In the genomic region with DNA sequence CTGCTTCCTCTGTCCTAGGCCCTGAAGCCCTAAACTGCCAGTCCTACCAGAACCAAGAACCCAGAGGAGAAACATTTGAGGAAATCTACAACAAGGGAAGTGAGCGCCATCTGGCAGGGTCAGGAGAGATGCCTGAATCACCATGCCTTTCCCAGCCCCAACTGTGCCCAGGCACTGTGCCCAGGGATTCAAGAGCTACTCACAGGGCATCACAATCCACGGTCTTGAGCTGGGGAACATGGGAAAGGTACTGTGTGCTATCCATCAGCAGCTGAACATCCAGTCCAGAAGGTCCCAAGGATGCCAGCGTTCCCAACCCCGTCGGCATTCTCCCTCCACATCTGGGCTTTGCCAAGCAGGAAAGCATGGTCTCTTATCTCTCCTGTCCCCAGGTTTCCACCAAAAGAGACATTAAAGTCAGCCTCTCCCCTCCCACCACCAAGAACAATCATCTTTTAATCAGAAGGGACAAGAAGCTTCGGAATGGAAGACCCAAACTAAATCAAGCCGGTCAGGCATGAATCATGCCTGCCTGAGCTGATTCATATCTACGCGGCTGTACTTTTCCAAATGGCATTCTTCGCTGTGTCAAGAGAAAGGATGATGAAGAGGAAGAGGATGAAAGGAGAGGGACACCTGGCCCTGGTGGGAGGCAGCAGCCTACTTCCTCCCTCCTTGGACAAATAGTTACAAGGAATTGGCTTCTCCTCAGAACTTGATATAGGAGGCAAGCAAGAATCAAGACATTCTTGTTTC, we compare ENCODE assay signal across 18 mouse cellular contexts. TPM values are rescaled to one million over a fixed set of nuclear protein-coding genes. Genes with fewer than 3 reads are reported as not detected.
DNase-seq lines count a peak whose midpoint lies in the region; ATAC-seq lines count a peak whose summit lies in the region.
"Had no signal": no experiment of that assay in that cellular context is flagged by ENCODE, and none has a peak within 500 bp of the region (broad histone marks: within the 10 kb centered on the region; RNA-seq: fewer than 3 reads in every experiment).

No protein-coding gene starts in this region.

- no peak overlapping the region for H3K4me2 ChIP-seq in forebrain, embryonic 15.5 days (replicated peaks)
- H3K4me2 ChIP-seq in hindbrain, embryonic 12.5 days (replicated peaks): no peak overlapping the region
- H3K4me2 ChIP-seq in liver, embryonic 11.5 days: no peak overlapping the region
- H3K4me2 ChIP-seq: heart, embryonic 11.5 days; limb, embryonic 15.5 days; midbrain, embryonic 15.5 days had no signal

- H3K36me3 ChIP-seq in forebrain, embryonic 15.5 days: no peaks in the 10 kb centered on the region
- H3K36me3 ChIP-seq in hindbrain, embryonic 12.5 days: no peaks in the 10 kb centered on the region
- no peaks in the 10 kb centered on the region for H3K36me3 ChIP-seq in liver, embryonic 11.5 days (ENCODE audit: control insufficient read depth, insufficient read depth, low read length)
- H3K36me3 ChIP-seq: limb, embryonic 15.5 days; midbrain, embryonic 15.5 days had no signal

- H3K27ac ChIP-seq in forebrain, embryonic 15.5 days (replicated peaks): no peak overlapping the region
- H3K27ac ChIP-seq in hindbrain, embryonic 12.5 days: no peak overlapping the region
- H3K27ac ChIP-seq in liver, embryonic 11.5 days (ENCODE audit: low read depth, low read length): no peak overlapping the region
- H3K27ac ChIP-seq: limb, embryonic 15.5 days; midbrain, embryonic 15.5 days had no signal

- peak; percentile 59 to 82 for DNase-seq in adrenal gland, adult (ENCODE audit: inconsistent age in 2 of 2, low spot score in 1 of 2)
- no peak for DNase-seq in adrenal gland, postnatal 4 days (ENCODE audit: low spot score in 2 of 2)
- peak; percentile 30 for DNase-seq in right cerebral cortex, postnatal 25 days
- no peak for DNase-seq in right cerebral cortex, adult 2 months (ENCODE audit: low spot score in 2 of 2)
- DNase-seq in cerebellum, adult 9-10 months: peak; percentile 99
- DNase-seq in liver, embryonic 11.5 days (ENCODE audit: low spot score): no peak
- DNase-seq: forebrain, postnatal 0 days; gastrocnemius, postnatal 10 days; lung, adult 2 months; thymus, adult 18-20 months had no signal

- H3K27me3 ChIP-seq in forebrain, embryonic 15.5 days: no peaks in the 10 kb centered on the region
- H3K27me3 ChIP-seq in hindbrain, embryonic 12.5 days: no peaks in the 10 kb centered on the region
- no peaks in the 10 kb centered on the region for H3K27me3 ChIP-seq in liver, embryonic 11.5 days (replicated peaks; ENCODE audit: control insufficient read depth, insufficient read depth, low read length)
- H3K27me3 ChIP-seq: limb, embryonic 15.5 days; midbrain, embryonic 15.5 days had no signal

- no peak for ATAC-seq in forebrain, embryonic 15.5 days (replicated peaks)
- no peak for ATAC-seq in hindbrain, embryonic 12.5 days (ENCODE audit: low FRiP score)
- no peak for ATAC-seq in liver, embryonic 11.5 days (replicated peaks; ENCODE audit: low FRiP score)
- ATAC-seq: activated CD4-positive, CD25-positive, alpha-beta regulatory T cell, adult 4 months; forebrain, postnatal 0 days; midbrain, embryonic 15.5 days had no signal

- no peaks in the 10 kb centered on the region for H3K4me1 ChIP-seq in forebrain, embryonic 15.5 days
- H3K4me1 ChIP-seq in hindbrain, embryonic 12.5 days: no peaks in the 10 kb centered on the region
- H3K4me1 ChIP-seq in liver, embryonic 11.5 days (replicated peaks; ENCODE audit: control insufficient read depth, insufficient read depth, low read length): no peaks in the 10 kb centered on the region
- H3K4me1 ChIP-seq: limb, embryonic 15.5 days; midbrain, embryonic 15.5 days had no signal

- whole genome bisulfite sequencing in forebrain, embryonic 15.5 days: 89% methylated on average over 10 of the region's 10 CpGs
- WGBS in hindbrain, embryonic 12.5 days: 91% methylated on average over 10 of the region's 10 CpGs
- 82% methylated on average over 10 of the region's 10 CpGs for WGBS in liver, embryonic 11.5 days

- no peak overlapping the region for H3K9ac ChIP-seq in forebrain, embryonic 15.5 days (replicated peaks)
- H3K9ac ChIP-seq in hindbrain, embryonic 12.5 days: no peak overlapping the region
- no peak overlapping the region for H3K9ac ChIP-seq in liver, embryonic 11.5 days (ENCODE audit: low read depth, low read length)
- H3K9ac ChIP-seq: forebrain, postnatal 0 days; limb, embryonic 15.5 days; midbrain, embryonic 15.5 days had no signal

- no peak overlapping the region for H3K4me3 ChIP-seq in forebrain, embryonic 15.5 days
- H3K4me3 ChIP-seq in hindbrain, embryonic 12.5 days: no peak overlapping the region
- no peak overlapping the region for H3K4me3 ChIP-seq in liver, embryonic 11.5 days (ENCODE audit: low read depth, low read length)
- H3K4me3 ChIP-seq: limb, embryonic 15.5 days; midbrain, embryonic 15.5 days had no signal

- no peaks in the 10 kb centered on the region for H3K9me3 ChIP-seq in forebrain, embryonic 15.5 days
- no peaks in the 10 kb centered on the region for H3K9me3 ChIP-seq in hindbrain, embryonic 12.5 days (replicated peaks)
- H3K9me3 ChIP-seq in liver, embryonic 11.5 days (ENCODE audit: control insufficient read depth, low read length): no peaks in the 10 kb centered on the region
- H3K9me3 ChIP-seq: limb, embryonic 15.5 days; midbrain, embryonic 15.5 days had no signal

RNA-seq across cellular contexts. Expression of a gene that starts 9.9 kb away (rescaled TPM):
- not detected for total RNA-seq in adrenal gland, postnatal 4 days (2021)
- polyA plus RNA-seq in forebrain, embryonic 15.5 days (2015; fragmentation: Nextera tagmentation; extraction: Ambion mirVana): not detected in 2 replicates
- 0.38 and 0.44 TPM in 2 replicates for polyA plus RNA-seq in hindbrain, embryonic 12.5 days (2016; fragmentation: Nextera tagmentation; extraction: Ambion mirVana)
- not detected in 2 replicates for polyA plus RNA-seq in liver, embryonic 11.5 days (2014; fragmentation: Nextera tagmentation; extraction: Ambion mirVana)
- total RNA-seq: CH12.LX; forebrain, postnatal 0 days; gastrocnemius, postnatal 10 days; heart, postnatal 25 days had no signal
- polyA plus RNA-seq: activated CD4-positive, CD25-positive, alpha-beta regulatory T cell, adult 4 months; midbrain, embryonic 15.5 days had no signal

RNA-seq across cellular contexts. Expression of a gene that starts 17.5 kb away (rescaled TPM):
- total RNA-seq in adrenal gland, postnatal 4 days (2021): 10 to 100 TPM in 1 of 2 experiments, 1 to 10 TPM in 1; 6.4 to 10.1 TPM
- polyA plus RNA-seq in forebrain, embryonic 15.5 days (2015; fragmentation: Nextera tagmentation; extraction: Ambion mirVana): 23.9 and 26.7 TPM in 2 replicates
- 25.1 and 27.8 TPM in 2 replicates for polyA plus RNA-seq in hindbrain, embryonic 12.5 days (2016; fragmentation: Nextera tagmentation; extraction: Ambion mirVana)
- 1.7 and 2.1 TPM in 2 replicates for polyA plus RNA-seq in liver, embryonic 11.5 days (2014; fragmentation: Nextera tagmentation; extraction: Ambion mirVana)
- polyA plus RNA-seq: activated CD4-positive, CD25-positive, alpha-beta regulatory T cell, adult 4 months had no signal

RNA-seq across cellular contexts. Expression of a gene that starts 39.8 kb away (rescaled TPM):
- 10 to 100 TPM; 19.4 to 22.1 TPM for total RNA-seq in adrenal gland, postnatal 4 days (2021)
- 33.2 and 35.1 TPM in 2 replicates for polyA plus RNA-seq in forebrain, embryonic 15.5 days (2015; fragmentation: Nextera tagmentation; extraction: Ambion mirVana)
- polyA plus RNA-seq in hindbrain, embryonic 12.5 days (2016; fragmentation: Nextera tagmentation; extraction: Ambion mirVana): 37.0 and 38.7 TPM in 2 replicates
- polyA plus RNA-seq in liver, embryonic 11.5 days (2014; fragmentation: Nextera tagmentation; extraction: Ambion mirVana): 41.6 and 43.8 TPM in 2 replicates

RNA-seq across cellular contexts. Expression of a gene that starts 39.9 kb away (rescaled TPM):
- 10 to 100 TPM; 82.3 to 84.2 TPM for total RNA-seq in adrenal gland, postnatal 4 days (2021)
- polyA plus RNA-seq in forebrain, embryonic 15.5 days (2015; fragmentation: Nextera tagmentation; extraction: Ambion mirVana): 108 and 122 TPM in 2 replicates
- 79.4 and 91.1 TPM in 2 replicates for polyA plus RNA-seq in hindbrain, embryonic 12.5 days (2016; fragmentation: Nextera tagmentation; extraction: Ambion mirVana)
- polyA plus RNA-seq in liver, embryonic 11.5 days (2014; fragmentation: Nextera tagmentation; extraction: Ambion mirVana): 144 and 154 TPM in 2 replicates

Comparison
In these comparisons a context has a peak if more than half of its experiments do, and no peak if none do; other contexts are left out.
1. DNase-seq: peak in adrenal gland, adult (2 of 2), right cerebral cortex, postnatal 25 days (single experiment) and cerebellum, adult 9-10 months (single experiment); none in adrenal gland, postnatal 4 days (0 of 2), right cerebral cortex, adult 2 months (0 of 2) and liver, embryonic 11.5 days (single experiment).